Mouse (Mus musculus): ENCODE results near the gene Fam120c. TPM values are rescaled to one million over a fixed set of nuclear protein-coding genes. Genes with fewer than 3 reads are reported as not detected.
"Not testable (repeated sequence)": the region's sequence is repeated elsewhere in the genome, so short reads cannot be mapped to it uniquely, and the experiment has no call there.

Fam120c gene
- polyA plus RNA-seq, 1 experiment from 2014 or later = 2.2 TPM

DNA sequence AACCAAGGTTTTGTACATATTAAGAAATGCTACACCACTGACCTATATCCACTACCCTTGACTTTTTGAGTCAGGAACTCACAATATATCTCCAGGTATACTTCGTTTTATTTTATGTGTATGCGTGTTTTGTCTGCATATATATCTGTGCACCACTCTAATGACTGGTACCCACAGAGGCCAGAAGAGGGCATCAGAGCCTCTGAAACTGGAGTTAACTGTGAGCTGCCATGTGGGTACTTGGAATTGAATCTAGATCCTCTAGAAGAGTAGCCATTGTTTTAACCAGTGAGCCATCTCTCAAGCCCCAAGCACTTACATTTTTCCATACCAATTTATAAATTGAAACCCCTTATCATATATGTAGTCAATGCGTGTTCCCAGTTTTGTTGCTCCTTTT, 144.2 kb downstream of the Fam120c start:
- no peaks in the 10 kb centered on the region for H3K4me1 ChIP-seq
- H3K9me3 ChIP-seq (replicated peaks) = no peaks in the 10 kb centered on the region
- no peaks in the 10 kb centered on the region for H3K36me3 ChIP-seq
- H3K4me3 ChIP-seq = no peak overlapping the region
- DNase-seq (ENCODE audit: low spot score) = no peak
- WGBS = 78% methylated on average over 3 of the region's 3 CpGs
- H3K27me3 ChIP-seq (ENCODE audit: low read depth, poor library complexity, severe bottlenecking) = 0 out of 2 replicates have a peak, but pooled peaks cover 5% of the 10 kb centered on the region
- H3K27ac ChIP-seq = no peak overlapping the region

DNA sequence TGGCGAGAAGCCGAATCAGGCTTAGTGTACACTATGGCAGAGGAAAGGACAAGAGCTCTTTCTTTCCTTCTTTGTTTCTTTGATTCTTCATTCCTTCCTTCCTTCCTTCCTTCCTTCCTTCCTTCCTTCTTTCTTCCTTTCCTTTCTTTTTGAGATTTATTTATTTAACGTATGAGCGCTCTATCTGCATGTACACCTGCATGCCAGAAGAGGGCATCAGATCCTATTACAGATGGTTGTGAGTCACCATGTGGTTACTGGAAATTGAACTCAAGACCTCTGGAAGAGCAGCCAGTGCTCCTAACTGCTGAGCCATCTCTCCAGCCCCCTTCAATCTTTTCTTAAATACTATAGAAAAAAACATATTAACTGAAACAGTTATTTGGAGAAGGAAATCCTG, 149.3 kb downstream of the Fam120c start:
- WGBS = 93% methylated on average over 4 of the region's 4 CpGs
- not testable (repeated sequence) for H3K9me3 ChIP-seq (replicated peaks); H3K27me3 ChIP-seq (ENCODE audit: low read depth, poor library complexity, severe bottlenecking); H3K27ac ChIP-seq; H3K36me3 ChIP-seq; H3K4me3 ChIP-seq; DNase-seq (ENCODE audit: low spot score); H3K4me1 ChIP-seq

- 87% methylated on average over 1 of the region's 1 CpGs for WGBS
- DNase-seq (ENCODE audit: low spot score) = no peak
- Histone ChIP-seq H3K27ac (no peak overlapping the region), H3K9me3 (replicated peaks) (no peaks in the 10 kb centered on the region), H3K4me1 (no peaks in the 10 kb centered on the region), H3K36me3 (no peaks in the 10 kb centered on the region), H3K4me3 (no peak overlapping the region), H3K27me3 (ENCODE audit: low read depth, poor library complexity, severe bottlenecking) (no peaks in the 10 kb centered on the region)
These were observed 152.6 kb downstream of the Fam120c start for GRCm38 (mm10) chrX:151496596-151496995.

- H3K36me3 ChIP-seq = no peaks in the 10 kb centered on the region
- H3K4me1 ChIP-seq = no peaks in the 10 kb centered on the region
- peaks cover 16% of the 10 kb centered on the region; the same call in 1 of the 2 replicates for H3K27me3 ChIP-seq (ENCODE audit: low read depth, poor library complexity, severe bottlenecking)
- H3K27ac ChIP-seq = no peak overlapping the region
- H3K4me3 ChIP-seq = no peak overlapping the region
- DNase-seq (ENCODE audit: low spot score) = no peak
- H3K9me3 ChIP-seq (replicated peaks) = no peaks in the 10 kb centered on the region
These were observed 164.6 kb downstream of the Fam120c start for GRCm38 (mm10) chrX:151508536-151508935.

GRCm38 (mm10) chrX:151509906-151510305, 165.9 kb downstream of the Fam120c start:
- no peaks in the 10 kb centered on the region for H3K4me1 ChIP-seq
- 96% methylated on average over 1 of the region's 1 CpGs for WGBS
- H3K27me3 ChIP-seq (ENCODE audit: low read depth, poor library complexity, severe bottlenecking) = peaks cover 28% of the 10 kb centered on the region; the same call in 1 of the 2 replicates
- no peak overlapping the region for H3K27ac ChIP-seq
- no peak overlapping the region for H3K4me3 ChIP-seq
- DNase-seq (ENCODE audit: low spot score) = no peak
- H3K9me3 ChIP-seq (replicated peaks) = no peaks in the 10 kb centered on the region
- H3K36me3 ChIP-seq = no peaks in the 10 kb centered on the region

DNA sequence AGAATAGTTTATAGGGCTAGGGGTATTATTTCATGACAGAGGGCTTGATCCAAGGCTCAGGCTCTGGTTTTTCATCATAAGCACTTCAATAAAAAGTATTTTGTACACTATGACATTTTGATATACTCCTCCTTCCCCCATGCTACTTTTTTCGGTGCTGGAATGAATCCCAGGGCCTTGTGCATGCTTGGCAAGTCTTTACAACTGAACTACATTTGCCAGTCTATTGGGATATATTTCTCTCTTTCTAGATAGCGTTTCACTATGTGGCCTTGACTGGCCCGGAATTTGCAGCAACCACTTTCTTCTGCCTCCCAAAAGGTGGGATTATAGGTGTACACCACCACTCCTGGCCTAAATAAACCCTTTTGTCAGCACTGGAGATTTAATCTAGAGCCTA, 169.1 kb downstream of the Fam120c start:
- Histone ChIP-seq H3K9me3 (replicated peaks) (no peaks in the 10 kb centered on the region), H3K4me1 (no peaks in the 10 kb centered on the region), H3K4me3 (no peak overlapping the region), H3K27ac (no peak overlapping the region), H3K36me3 (no peaks in the 10 kb centered on the region), H3K27me3 (ENCODE audit: low read depth, poor library complexity, severe bottlenecking) (peaks cover 43% of the 10 kb centered on the region; the same call in 1 of the 2 replicates)
- DNase-seq (ENCODE audit: low spot score) = no peak
- WGBS = 82% methylated on average over 3 of the region's 3 CpGs

GRCm38 (mm10) chrX:151513694-151514093, 169.7 kb downstream of the Fam120c start:
- DNase-seq (ENCODE audit: low spot score) = no peak
- 92% methylated on average over 2 of the region's 2 CpGs for WGBS
- H3K9me3 ChIP-seq (replicated peaks) = no peaks in the 10 kb centered on the region
- no peaks in the 10 kb centered on the region for H3K36me3 ChIP-seq
- peaks cover 48% of the 10 kb centered on the region; the same call in 1 of the 2 replicates for H3K27me3 ChIP-seq (ENCODE audit: low read depth, poor library complexity, severe bottlenecking)
- no peaks in the 10 kb centered on the region for H3K4me1 ChIP-seq
- no peak overlapping the region for H3K4me3 ChIP-seq
- H3K27ac ChIP-seq = no peak overlapping the region

DNA sequence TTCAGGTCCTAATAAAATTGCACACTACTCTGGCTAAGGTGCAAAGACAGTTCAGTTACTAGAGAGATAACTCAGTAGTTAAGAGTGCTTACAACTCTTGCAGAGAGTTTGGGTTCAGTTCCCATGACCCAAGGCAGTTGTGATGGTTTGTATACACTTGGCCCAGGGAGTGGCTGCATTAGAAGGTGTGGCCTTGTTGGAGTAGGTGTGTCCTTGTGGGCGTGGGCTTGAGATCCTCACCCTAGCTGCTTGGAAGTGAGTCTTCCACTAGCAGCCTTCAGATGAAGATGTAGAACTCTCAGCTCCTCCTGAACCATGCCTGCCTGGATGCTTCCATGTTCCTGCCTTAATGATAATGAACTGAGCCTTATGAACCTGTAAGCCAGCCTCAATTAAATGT, 174.2 kb downstream of the Fam120c start:
- 80% methylated on average over 1 of the region's 1 CpGs for WGBS

GRCm38 (mm10) chrX:151520127-151520457, 176.1 kb downstream of the Fam120c start:
- no peaks in the 10 kb centered on the region for H3K9me3 ChIP-seq (replicated peaks)
- peak overlapping the region; percentile 68 for H3K4me3 ChIP-seq
- peak overlapping the region; percentile 95 for H3K27ac ChIP-seq
- 0 out of 2 replicates have a peak, but pooled peaks cover 5% of the 10 kb centered on the region for H3K36me3 ChIP-seq
- no peaks in the 10 kb centered on the region for H3K4me1 ChIP-seq
- no peak for DNase-seq (ENCODE audit: low spot score)
- WGBS = 15% methylated on average over 17 of the region's 17 CpGs
- H3K27me3 ChIP-seq (ENCODE audit: low read depth, poor library complexity, severe bottlenecking) = peaks cover 57% of the 10 kb centered on the region

More for the DNA sequence above, 174.2 kb downstream of the Fam120c start:
- no peak for DNase-seq (ENCODE audit: low spot score)
- Histone ChIP-seq H3K36me3 (no peaks in the 10 kb centered on the region), H3K9me3 (replicated peaks) (no peaks in the 10 kb centered on the region), H3K4me1 (no peaks in the 10 kb centered on the region), H3K27me3 (ENCODE audit: low read depth, poor library complexity, severe bottlenecking) (peaks cover 74% of the 10 kb centered on the region), H3K4me3 (no peak overlapping the region), H3K27ac (no peak overlapping the region)

GRCm38 (mm10) chrX:151520458-151521322, 176.7 kb downstream of the Fam120c start, which contains the start of gene Phf8:
TSS of gene Phf8 (plus strand) at chrX:151520672.
- H3K4me1 ChIP-seq = no peaks in the 10 kb centered on the region
- H3K4me3 ChIP-seq = peak within 1 kb of the TSS; percentile 68
- H3K9me3 ChIP-seq (replicated peaks) = no peaks in the 10 kb centered on the region
- H3K36me3 ChIP-seq = 0 out of 2 replicates have a peak, but pooled peaks cover 5% of the 10 kb centered on the region
- WGBS = 13% methylated on average over 67 of the region's 68 CpGs
- peaks cover 51% of the 10 kb centered on the region for H3K27me3 ChIP-seq (ENCODE audit: low read depth, poor library complexity, severe bottlenecking)
- DNase-seq (ENCODE audit: low spot score) = peak; percentile 89
- peak within 1 kb of the TSS; percentile 95 for H3K27ac ChIP-seq

Other genes with a start within 250 kb of the Fam120c start
- gene Tsr2, start 247.6 kb upstream of the Fam120c start, polyA plus RNA-seq (2016; fragmentation: Nextera tagmentation; extraction: Ambion mirVana) = 59.1 and 68.9 TPM in 2 replicates
- 3.3 and 6.5 TPM in 2 replicates for gene Wnk3, start 146.1 kb upstream of the Fam120c start, polyA plus RNA-seq (2016; fragmentation: Nextera tagmentation; extraction: Ambion mirVana)
- 14.3 and 18.9 TPM in 2 replicates for gene Phf8, start 176.5 kb downstream of the Fam120c start, polyA plus RNA-seq (2016; fragmentation: Nextera tagmentation; extraction: Ambion mirVana)

Data from limb, embryonic 10.5 days (tissue).